Mouse (Mus musculus) cerebellum, adult 18-20 months (tissue): Measurements from ENCODE around the gene Sh2d3c.
A peak's percentile ranks its signal among the peaks of the same experiment; 100 is the strongest.

Experiments used
- DNase-seq, 2 experiments: peaks; one replicate each; pipeline ENCODE4 v3.0.0; 2021

The Sh2d3c gene

DNA sequence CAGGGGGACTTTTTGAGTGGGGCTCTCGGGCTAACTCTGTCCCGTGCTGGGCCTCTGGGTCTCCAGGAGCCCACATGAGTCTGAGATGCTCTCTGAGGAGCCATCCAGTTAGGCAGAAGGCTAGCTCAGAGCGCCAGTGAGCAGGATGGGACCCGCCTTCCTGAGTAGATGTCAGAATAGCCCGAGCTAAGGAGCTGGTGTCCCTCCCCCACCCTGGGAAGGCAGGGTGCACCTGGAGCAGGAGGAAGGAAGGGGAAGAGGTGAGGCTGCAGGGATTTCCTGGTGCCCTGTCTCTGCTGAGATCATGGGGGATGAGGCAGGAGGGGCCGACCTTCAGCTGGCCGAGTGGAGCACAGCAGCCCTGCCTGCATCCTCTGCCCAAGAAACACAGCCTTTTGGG lies 7.6 kb downstream of the Sh2d3c start:
- no peak for DNase-seq

DNA sequence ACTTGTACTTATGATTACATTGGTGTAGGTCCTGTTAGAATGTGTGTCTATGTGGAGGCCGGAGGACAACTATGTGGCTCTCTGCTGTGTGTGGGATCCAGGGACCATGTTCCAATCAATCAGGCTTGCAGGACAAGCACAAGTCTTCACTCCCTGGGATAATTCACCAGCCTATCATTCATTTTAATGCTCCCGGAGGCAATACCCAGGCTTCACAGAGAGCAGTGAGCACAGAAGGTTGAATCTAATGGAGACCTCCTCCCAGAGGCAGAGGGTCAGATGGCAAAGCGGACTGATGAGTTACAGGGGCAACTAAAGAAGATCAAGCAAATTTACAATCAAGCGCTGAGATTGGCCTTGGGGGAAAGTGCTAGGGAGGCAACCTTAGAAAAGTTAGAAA lies 8.7 kb downstream of the Sh2d3c start:
- no peak for DNase-seq

DNA sequence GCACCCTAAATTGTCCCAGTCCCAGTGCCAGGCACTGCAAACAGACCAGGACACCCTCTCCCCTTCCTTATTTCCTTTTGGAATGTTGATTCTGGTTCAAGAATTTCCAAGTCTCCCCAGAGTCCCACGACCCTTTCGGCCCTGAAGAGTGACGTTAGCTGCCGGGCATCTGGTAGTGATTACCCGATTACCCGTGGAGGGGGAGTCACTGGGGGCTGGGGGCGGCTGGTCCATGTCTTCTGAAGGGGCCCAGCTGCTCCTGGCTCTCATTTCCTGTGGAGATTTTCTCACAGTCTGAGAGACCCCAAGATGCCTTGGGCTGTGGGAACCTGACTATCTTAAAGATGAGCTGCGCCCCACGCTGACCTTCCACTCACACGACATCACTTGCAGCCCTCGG lies 10.0 kb downstream of the Sh2d3c start:
- DNase-seq = no peak

DNA sequence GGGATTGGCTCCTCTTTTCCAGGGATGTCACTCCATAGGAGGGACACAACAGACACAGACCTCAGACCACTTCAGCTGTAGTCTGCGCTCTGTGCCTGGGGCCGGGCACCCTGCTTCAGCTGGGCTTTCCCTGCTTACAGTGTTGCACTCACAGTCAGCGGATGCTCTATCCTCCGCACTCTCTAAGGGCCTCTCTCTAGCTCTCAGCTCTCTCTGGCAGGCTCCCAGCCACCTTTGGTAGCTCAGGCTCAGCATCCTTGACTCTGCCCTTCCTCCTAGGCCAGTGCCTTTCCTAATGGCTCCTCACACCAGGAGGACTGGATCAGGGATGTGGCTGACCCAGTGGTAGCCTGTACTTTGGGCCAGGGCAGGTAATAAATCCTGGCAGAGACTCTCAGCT lies 11.1 kb downstream of the Sh2d3c start:
- DNase-seq = no peak

DNA sequence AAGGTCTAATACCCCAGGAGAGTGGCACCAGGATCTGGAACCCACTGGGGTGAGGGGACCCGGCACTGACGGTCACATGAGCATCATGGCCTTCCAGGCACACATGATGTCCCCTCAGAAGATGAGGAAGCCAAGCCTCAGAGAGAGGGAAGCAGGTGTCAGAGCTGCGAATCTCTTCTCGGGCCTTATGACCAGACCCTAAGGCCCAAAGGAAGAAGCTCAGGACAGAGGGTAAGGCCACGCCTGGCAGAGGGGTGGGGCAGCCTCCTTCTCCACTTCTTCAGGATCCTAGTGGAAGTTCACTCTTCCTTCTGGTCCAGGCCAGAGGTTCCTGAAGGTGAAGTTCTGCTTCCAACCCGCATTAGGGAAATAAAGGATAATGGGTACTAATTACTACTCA lies 11.8 kb downstream of the Sh2d3c start:
- DNase-seq = no peak

DNA sequence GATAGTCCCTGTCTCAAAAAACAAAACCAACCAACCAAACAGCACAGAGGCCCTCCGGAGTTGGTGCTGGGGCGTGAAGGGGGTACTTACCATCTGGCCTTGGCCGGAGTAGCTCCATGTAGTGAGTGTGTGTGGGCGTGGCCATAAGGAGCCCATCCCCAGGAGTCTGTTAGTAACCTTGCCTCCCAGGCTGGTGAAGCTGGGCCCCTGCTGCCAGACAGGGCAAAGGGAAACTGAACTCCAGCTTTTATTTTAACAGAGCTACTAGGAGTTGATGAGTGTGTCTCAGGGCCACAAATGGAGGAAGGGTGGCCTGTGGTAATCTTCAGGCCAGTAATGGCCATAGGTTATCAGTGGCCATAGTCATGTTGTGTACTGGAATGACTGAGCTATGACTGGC lies 13.6 kb downstream of the Sh2d3c start:
- DNase-seq = no peak

DNA sequence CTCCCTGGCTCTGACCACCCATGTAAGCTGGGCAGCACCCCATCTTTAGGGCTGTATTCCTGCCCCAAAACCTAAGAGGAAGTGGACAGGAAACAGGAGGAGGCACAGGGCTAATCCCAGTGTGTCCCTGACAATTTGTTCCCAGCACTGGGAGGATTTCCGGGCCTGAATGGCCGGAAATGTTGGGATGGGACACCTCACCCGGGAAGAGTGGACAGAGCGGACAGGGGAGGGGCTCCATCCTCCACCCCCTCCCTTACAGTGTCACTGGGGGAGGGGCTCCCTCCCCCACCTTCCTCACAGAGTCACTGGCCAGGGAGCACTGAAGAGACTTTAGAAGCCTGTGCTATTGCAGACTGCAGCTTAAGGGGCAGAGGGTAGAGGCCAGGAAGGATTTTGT lies 14.1 kb downstream of the Sh2d3c start:
- DNase-seq = no peak

DNA sequence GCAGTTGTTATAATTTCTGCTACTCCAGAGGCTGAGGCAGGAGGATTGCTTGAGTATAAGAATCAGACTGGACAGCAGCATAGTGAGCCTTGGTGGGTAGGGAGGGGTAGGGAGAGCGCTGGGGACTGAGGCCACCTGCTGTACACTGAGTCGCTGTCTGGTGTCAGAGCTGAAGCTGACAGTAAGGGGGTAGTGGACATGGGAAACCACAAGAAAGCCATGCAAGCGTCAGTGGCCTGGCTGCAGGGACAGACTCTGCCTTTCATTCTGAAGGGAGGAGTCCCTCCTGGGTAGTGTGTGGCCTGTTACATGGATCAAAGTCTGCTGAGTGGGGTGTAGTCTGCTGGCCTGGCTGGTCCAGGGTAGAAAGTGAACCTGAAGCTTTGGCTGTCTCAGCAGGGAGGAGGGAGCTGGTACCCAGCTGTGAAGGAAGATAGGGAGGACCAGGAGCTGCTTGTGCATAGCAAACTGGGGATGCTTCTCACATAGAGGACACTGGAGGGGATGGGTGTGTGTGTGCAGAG lies 15.5 kb downstream of the Sh2d3c start:
- DNase-seq = no peak

DNA sequence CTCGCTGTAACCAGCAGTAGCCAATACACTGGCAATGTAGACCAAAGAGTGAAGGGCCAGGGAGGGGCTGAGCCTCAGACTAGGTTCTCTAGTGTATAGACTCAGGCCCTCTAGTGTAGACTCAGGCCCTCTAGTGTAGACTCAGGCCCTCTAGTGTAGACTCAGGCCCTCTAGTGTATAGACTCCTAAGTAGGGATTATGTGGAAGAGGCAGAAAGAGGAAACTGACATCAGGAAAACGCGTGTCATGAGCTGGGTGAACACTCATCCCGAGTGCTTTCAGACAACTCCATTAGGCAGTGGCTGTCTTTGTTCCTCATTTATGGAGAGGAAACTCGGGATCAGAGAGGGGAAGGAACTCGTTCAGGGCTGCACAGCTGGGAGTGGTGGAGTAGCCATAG lies 16.2 kb downstream of the Sh2d3c start:
- DNase-seq = no peak

DNA sequence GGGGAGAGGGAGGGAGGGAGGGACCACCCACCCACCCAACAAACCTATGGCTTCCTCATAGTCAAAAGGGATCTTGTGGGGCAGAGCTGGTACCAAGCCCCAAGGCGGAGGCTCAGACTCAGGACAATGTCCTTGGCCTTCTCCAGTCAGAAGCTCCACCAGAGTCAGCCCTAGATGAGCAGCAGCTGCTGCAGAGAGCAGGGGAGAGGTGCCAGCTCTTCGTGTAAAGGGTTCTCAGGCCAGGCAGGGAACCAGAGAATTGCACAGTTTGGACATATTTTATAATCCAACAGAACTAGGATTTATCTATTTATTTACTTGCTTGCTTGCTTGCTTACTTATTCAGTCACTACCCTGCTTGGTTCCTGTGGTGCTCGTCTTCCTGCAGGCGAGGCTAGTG lies 18.5 kb downstream of the Sh2d3c start:
- DNase-seq = no peak

DNA sequence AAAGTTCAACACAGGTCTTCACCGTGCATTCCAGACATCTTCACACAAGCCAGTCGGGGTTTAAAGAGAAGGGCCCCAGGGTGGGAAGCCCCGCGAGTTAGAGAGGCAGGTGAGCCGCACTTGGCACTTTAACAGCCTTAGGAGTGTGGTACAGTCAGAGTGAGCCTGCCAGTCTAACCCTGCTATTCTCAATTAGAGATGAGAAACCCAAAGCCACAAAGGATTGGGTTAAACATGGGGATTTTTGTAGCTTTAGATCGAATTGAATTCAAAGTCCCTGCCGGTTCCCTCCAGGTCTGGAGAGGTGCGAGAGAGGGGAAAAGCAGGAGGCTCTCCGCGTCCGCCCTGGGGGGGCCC lies 20.0 kb downstream of the Sh2d3c start, which contains the start of gene 6330409D20Rik:
Gene 6330409D20Rik (minus strand): TSS at position 101 of the 357 bp plus-strand sequence.
- DNase-seq = no peak

DNA sequence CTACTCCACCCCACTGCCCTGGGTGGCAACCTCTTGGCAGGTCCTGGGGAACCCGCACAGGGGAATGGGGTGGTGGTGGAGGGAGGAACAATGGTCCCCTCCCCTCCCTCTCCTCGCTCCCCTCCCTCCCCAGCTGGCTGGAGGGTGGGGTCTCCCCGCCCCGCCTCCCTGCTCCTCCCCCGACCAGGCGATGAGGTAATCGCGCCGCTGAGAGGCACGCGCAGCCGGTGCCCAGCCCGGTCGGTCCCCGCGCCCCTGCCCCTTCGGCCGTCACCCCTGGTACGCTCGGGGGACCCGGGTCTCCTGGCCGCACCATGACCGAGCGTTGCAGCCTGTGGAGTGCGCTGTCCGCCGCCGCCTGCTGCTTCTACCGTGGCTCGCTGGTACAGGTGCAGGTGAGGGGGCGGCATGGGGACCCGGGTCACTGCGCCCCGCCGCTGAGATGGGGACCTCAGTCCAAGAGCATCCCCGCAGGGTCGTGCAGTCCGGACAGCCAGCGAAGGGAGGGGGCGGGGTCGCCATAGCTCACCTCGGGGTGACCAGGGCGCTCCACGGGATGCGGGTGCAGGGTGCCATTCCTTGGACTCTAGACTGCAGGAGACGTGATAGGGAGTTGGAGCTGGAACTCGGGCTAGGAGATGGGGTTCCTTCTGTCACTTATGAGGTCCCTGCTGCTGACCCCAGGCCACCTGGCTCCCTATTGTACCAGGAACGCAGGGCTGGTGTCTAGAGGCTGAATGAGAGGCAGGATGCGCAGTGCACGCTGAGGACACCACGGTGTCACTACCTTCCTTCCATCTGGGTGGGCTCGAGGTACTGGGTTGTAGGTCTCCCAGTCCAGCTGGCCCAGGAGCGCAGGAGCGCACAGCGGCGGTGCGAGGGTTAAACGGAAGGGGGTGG lies 20.7 kb downstream of the Sh2d3c start:
- DNase-seq = peak; percentile 80 to 82

DNA sequence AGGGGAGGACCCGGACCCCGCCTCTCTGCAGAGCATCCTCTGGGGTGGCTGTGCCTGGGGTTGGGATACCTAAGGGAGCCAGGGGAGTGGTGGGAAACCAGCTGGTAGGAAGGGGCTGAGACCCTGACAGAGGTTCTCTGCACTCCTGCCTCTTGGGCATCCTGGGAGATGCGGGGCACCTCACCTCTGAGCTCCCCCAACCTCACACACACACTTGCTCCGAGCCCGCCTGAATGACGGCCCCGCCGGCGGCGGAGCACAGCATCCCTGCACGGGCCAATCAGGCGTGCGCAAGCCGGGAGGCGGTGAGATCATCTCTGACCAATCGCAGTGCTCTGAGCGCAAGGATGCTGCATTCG lies 21.3 kb downstream of the Sh2d3c start:
- peak; percentile 92 to 97 for DNase-seq

DNA sequence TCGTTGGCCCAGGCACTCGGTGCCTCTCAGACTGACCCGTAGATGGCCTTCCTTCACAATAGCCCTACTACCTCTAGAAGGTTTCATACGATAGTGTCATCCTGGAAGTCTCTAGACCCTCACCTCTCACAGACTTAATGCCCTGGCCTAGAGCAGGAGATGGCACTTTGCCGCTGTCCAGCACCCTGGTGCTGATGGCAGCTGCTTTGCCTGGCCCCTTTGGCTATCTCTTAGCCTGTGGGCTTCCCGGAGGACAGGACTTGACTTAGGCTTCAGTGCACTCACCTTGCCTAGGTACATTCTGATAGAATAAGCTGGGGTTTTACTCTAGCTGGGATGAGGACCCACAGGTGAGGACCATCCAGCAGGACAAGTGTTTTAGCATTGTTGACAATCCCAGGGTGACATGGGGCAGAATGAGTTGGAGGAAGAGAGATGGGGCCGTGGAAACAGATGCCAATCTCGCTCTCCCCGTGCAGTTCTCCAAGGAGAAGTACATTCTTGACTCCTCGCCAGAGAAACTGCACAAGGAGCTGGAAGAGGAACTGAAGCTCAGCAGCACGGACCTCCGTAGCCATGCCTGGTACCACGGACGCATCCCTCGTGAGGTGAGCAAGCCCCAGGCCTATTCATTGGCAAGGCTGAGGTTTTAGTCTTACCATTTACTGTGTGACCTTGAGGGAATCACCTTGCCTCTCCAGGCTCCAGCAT lies 23.6 kb downstream of the Sh2d3c start:
- no peak for DNase-seq

DNA sequence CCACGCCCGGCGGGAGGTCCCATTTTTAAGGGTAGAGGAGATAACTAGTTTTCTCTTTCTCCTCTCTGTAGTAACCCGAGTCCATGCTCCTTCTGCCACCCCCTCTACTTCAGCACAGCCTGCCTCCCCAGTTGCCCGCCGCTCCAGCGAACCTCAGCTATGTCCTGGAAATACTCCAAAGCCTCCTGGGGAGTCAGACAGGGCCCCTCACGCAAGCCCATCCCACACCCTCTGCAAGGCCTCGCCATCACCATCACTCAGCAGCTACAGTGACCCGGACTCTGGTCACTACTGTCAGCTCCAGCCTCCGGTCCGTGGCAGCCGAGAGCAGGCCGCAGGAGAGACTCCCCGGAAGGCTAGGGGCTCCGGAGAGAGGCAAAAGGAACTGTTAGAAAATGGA lies 28.2 kb downstream of the Sh2d3c start:
- DNase-seq = no peak

DNA sequence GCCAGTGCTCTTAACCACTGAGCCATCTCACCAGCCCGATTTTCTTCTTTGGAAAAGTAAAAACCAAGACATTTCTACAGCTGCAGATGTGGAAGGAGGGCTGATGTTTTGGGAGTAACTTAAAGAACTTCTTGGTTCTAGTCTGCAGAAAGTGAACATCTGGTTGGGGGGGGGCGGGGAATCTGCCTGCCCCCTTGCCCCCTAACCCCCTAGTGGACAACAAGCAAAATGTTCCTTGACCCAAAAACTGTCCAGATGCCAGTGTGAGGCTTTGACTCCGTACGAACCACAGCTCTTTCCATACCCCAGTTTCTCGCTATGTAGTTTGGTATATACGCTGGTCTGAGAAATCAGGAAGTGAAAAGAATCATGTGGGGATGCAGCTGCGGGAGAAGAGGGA lies 29.3 kb downstream of the Sh2d3c start:
- no peak for DNase-seq

DNA sequence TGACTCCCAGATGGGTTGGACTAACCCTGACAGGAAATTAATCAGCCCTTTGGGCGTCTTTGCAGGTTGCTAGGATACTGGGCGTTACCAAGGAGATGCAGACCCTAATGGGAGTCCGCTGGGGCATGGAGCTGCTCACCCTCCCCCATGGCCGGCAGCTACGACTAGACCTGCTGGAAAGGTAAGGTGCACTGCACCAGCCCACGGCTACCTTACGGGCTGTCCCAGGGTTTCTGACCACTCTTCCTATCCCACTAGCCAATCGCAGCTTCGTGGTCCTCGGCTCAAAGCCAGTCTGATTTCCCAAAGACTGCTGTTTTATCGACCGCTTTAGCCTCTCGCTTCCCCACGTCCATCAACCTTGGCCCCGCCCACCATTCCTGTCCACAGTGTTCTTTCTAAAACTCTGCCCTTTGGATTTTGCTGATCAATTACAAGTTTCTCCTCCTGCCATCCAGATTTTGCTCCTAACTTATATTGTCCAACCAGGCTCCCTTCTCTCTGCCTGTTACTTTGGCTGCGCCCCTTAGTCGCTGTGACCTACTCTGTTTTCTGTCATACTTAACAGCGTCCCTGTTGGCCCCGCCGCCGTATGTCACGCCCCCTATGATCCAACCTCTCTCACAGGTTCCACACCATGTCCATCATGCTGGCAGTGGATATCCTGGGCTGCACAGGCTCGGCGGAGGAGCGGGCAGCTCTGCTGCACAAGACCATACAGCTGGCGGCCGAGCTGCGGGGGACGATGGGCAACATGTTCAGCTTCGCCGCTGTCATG lies 30.2 kb downstream of the Sh2d3c start:
- no peak for DNase-seq

DNA sequence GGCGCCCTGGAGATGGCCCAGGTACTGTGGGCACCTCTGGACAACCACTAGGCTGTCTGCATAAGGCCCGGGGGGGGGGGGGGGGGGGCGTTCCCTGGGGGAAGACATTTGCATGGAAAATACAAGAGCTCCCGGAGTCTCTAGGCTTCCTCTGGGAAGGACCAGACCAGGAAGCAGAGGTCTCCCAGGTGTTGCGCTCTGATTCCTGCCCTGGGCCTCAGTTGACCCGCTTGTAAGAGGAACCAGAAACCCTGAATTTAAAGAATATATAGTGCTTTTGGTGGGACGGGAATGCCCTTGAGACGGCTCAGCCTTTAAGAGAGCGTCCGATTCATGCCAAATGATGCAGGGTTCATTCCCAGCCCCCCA lies 30.8 kb downstream of the Sh2d3c start:
- DNase-seq = no peak

DNA sequence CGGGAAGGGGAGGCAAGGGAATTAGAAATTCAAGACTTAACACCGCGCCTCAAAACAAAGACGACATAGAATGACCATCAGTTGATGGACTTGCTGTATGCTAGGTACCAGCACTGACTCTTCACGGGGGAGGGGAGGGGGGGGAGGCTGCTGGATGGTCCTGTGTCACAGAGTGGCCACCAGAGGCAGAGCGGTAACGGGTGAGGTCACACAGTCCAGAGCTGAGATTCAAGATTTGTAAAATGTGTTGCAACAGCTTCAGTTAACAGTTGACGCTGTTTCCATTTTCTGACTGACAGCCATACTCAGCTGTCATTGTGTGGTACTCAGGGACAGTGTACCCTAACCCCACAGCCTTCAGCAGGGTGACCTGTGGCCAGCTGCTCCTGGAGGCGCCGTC lies 31.3 kb downstream of the Sh2d3c start:
- no peak for DNase-seq

DNA sequence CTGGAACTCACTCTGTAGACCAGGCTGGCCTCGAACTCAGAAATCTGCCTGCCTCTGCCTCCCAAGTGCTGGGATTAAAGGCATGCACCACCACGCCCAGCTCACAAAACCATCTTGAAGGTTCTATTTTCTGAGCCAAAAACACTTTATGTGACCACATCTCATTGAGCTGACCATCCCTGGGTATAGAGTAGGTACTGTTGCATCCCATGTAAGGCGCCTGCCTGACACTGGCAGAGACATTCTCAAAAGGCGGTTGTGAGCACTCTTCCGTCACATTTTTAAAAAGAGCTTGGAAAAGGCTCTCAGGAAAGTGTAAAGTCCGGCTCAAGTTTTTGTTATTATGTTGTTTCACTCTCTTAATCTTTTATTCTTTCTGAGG lies 35.8 kb downstream of the Sh2d3c start:
- DNase-seq = no peak

DNA sequence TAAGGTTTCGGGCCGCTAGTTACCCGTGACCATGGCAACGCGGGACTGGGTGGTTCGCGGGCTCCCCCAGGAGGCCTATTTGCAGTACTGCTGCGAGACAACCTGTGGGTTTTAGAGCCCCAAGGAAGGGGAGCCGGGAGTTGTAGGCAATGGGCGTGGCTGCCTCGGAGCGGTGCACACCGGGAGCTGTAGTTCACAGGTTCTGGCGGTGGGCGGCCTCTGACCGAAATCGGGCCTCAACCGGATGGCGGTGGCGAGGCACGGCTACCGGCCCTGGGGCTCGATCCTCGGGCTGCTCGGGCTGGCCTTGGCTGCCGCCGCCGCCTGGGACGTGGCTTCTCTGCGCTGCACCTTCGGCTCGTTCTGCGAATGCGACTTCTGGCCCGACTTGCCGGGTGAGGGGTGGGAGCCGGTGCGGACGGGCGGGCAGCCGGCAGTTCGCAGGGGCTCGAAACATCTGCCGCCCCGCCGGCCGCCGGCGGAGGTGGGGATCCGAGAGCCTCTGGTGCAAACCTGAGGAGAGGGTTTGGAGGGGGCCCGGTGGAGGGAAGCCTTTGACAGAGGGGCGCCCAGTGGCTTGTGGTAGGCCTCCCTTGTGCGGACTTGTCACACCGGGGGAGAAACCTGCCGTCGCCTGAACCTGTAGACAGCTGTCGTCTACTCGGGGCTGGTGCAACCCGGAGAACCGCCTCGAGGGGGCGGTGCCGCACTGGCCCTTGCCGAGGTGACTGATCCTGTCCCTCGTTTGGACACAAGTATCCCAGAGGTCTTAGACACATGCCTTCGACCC lies 36.4 kb downstream of the Sh2d3c start, which contains the start of gene Tor2a:
Gene Tor2a (plus strand): TSS at position 179 of the 790 bp plus-strand sequence.
- peak; percentile 96 to 98 for DNase-seq

DNA sequence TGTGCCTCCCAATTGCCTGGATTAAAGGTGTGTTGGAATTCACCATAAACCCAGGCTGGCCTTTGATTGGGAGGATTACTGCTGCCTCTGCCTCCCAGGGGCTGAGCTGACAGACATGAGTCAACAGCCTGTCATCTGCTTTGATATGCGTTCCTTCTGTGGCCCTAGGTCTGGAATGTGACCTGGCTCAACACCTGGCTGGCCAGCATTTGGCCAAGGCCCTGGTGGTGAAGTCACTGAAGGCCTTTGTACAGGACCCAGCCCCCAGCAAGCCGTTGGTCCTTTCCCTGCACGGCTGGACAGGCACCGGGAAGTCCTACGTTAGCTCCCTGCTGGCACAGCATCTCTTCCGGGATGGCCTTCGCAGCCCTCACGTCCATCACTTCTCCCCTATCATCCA lies 37.6 kb downstream of the Sh2d3c start:
- no peak for DNase-seq

DNA sequence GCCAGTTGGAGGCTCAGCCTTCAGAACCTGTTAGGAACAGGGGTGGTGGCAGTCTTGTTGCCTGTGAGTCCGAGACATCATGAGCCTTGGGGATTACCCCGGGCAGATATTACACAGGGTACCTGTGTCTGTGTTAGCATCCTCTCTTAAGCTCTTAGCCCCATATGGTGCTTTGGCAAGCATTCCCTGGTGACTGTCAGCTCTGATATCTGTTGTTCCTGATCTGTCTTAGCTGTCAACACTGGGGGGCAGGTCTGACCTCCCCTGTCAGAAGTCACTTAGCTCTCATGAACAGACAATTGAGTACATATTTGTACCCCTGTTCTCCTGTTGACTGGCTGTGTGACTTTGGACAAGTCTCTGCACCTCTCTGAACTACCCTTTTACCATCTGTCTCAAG lies 38.1 kb downstream of the Sh2d3c start:
- DNase-seq = no peak
